Mouse (Mus musculus) embryonic stem cell, embryonic (primary cell): ENCODE results near the gene Ksr1.

Experiments
- CTCF ChIA-PET, 4 experiments: fragments of 300-600 bp in 2 of 4; fragments of 350-600 bp in 2 of 4; sonication (Branson Sonifier 250); formaldehyde crosslinking; loops; one replicate each; lab custom pipeline; 2022; ENCODE audit warnings: inconsistent platforms in 2 of 4; lab: Charles Lee
- POLR2A ChIA-PET, 4 experiments: fragments of 300-600 bp in 2 of 4; fragments of 350-600 bp in 2 of 4; sonication (Branson Sonifier 250); formaldehyde crosslinking; loops; one replicate each; lab custom pipeline; 2022; ENCODE audit warnings: antibody characterized with exemption in 4 of 4, inconsistent platforms in 1 of 4; lab: Charles Lee

Gene Ksr1

GRCm38 (mm10) chr11:79138621-79139020 is 7.6 kb downstream of the Ksr1 start:
- CTCF ChIA-PET: interaction anchor here in 2 of 4 experiments (1.0 to 2.3 kb wide), 2 partner anchors 17 to 158 kb away, joined by 3 to 6 read pairs; no protein-coding TSS in a partner anchor
- POLR2A ChIA-PET: interaction anchor here in 3 of 4 experiments (0.6 to 7.7 kb wide), 11 partner anchors 9 to 100 kb away, joined by 3 to 53 read pairs (median 5); no protein-coding TSS in a partner anchor

DNA sequence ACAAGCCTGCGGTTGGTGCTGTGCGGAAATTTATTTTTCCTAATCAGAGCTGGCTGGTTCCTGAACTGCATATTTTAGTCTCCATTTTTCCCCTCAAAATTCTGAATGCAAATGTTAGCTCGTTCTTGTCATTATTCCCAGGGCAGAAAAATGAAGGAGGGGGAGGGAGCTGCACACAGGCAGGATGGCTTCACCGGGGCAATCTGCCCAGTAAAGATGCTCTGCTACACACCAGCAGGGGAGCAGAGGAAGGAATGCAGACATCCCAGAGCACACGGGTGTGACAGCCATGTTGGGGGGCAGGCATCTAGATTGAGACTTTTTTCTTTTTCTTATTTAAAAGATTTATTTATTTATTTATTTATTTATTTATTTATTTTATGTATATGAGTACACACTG is 9.0 kb downstream of the Ksr1 start:
- CTCF ChIA-PET: interaction anchor here in 2 of 4 experiments (0.6 to 0.7 kb wide), 3 partner anchors 108 to 232 kb away, joined by 3 to 4 read pairs (median 3); no protein-coding TSS in a partner anchor
- POLR2A ChIA-PET: interaction anchor here in 3 of 4 experiments (0.5 to 3.0 kb wide), 7 partner anchors 15 to 202 kb away, joined by 3 to 10 read pairs (median 4); partner anchors contain the start of gene Nf1 (in 1 of the 3)

GRCm38 (mm10) chr11:79135685-79136360 is 10.4 kb downstream of the Ksr1 start:
- CTCF ChIA-PET: interaction anchor here in 3 of 4 experiments (0.6 to 0.8 kb wide), 9 partner anchors 14 to 1029 kb away, joined by 3 to 8 read pairs (median 3); no protein-coding TSS in a partner anchor
- POLR2A ChIA-PET: interaction anchor here (0.6 to 3.8 kb wide), 23 partner anchors 8 to 853 kb away, joined by 3 to 33 read pairs (median 4); partner anchors contain the start of gene Ksr1 (in 3 of the 4)

- ChIA-PET CTCF (interaction anchor here in 3 of 4 experiments (0.6 to 1.2 kb wide), 14 partner anchors 15 to 1028 kb away, joined by 3 to 8 read pairs (median 3); no protein-coding TSS in a partner anchor), POLR2A (interaction anchor here (0.5 to 3.8 kb wide), 27 partner anchors 9 to 950 kb away, joined by 3 to 33 read pairs (median 4); partner anchors contain the start of gene Ksr1 (in 3 of the 4))
Observed at GRCm38 (mm10) chr11:79135105-79135503, 11.1 kb downstream of the Ksr1 start.

GRCm38 (mm10) chr11:79134416-79135104 is 11.6 kb downstream of the Ksr1 start:
- CTCF ChIA-PET: interaction anchor here in 3 of 4 experiments (0.5 to 1.2 kb wide), 10 partner anchors 18 to 307 kb away, joined by 3 to 8 read pairs (median 3); no protein-coding TSS in a partner anchor
- POLR2A ChIA-PET: interaction anchor here in 3 of 4 experiments (0.5 to 3.8 kb wide), 29 partner anchors 9 to 950 kb away, joined by 3 to 33 read pairs (median 4); partner anchors contain the start of genes Ksr1 (in 3 of the 3) and Nf1 (in 1 of the 3)

DNA sequence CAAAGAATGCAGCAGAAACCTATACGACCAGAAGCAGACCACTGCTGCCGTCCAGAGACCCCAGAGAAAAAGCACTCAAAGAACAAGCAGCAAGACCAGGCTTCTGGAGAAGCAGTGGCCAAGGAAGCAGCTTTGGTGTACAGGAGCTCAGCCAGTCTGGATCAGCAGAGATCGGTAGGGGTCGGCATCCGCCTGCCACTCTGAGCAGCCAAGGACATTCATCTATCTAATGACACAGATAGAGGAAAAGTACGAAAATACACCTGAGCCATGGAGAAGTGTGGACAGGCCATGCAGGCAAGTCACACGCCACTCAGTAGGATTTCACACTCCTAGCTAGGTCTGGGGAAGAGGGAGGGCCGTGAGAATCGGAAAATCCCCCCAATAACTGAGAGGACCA is 12.2 kb downstream of the Ksr1 start:
- ChIA-PET CTCF (interaction anchor here in 1 of 4 experiments (0.5 to 1.2 kb wide), 2 partner anchors 84 to 85 kb away, joined by 3 read pairs; no protein-coding TSS in a partner anchor), POLR2A (interaction anchor here in 3 of 4 experiments (0.8 to 3.8 kb wide), 15 partner anchors 9 to 615 kb away, joined by 3 to 33 read pairs (median 4); partner anchors contain the start of genes Ksr1 (in 2 of the 3) and Nf1 (in 1 of the 3))

DNA sequence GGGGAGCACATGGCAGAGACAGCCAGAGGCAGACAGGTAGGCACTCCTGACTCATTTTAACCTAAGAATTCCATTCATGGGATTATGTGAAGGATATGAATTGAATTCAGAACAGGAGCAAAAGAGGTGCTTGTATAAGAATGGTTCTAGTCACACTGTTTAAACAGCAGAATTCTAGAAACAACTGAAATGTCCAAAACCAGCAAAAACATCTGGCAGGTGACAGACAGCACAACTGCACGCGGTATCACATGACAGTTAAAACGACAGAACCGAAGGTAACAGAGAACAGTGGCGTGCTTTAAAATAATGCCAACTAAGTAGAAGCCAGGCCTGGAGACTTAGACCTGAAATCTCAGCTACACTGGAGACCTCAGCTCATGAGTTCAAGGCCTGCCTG is 13.2 kb downstream of the Ksr1 start:
- ChIA-PET CTCF (no interaction called here), POLR2A (interaction anchor here in 2 of 4 experiments (1.2 to 3.8 kb wide), 4 partner anchors 11 to 206 kb away, joined by 3 to 33 read pairs (median 12); partner anchors contain the start of genes Ksr1 (in 2 of the 2) and Nf1 (in 1 of the 2))

DNA sequence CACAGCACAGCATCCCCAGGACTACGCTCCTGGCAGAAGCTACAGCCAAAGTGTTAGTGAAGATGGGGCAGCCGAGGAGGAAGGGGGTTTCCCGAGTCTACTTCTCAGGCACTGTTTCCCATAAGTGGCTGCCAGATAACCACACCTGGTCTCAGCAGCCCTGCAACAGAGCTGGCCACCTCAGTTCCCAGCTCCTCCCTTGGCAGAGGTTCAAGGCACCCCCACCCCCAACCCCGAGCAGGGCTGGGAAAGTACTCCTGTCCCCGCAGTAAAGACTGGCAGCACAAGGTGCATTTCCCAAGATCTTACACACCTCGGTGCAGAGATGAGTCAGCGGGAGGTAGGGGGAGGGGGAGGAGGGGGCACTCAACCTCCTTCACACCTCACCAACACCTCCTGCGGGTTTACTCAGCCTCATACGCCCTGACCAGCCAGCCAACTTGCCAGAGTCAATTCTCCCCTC is 14.2 kb downstream of the Ksr1 start:
- ChIA-PET CTCF (interaction anchor here in 1 of 4 experiments (0.5 to 0.6 kb wide), 3 partner anchors 212 to 1029 kb away, joined by 4 to 8 read pairs (median 5); no protein-coding TSS in a partner anchor), POLR2A (interaction anchor here in 3 of 4 experiments (0.6 to 6.4 kb wide), 8 partner anchors 10 to 830 kb away, joined by 3 to 53 read pairs (median 4); partner anchors contain the start of genes Ksr1 (in 1 of the 3) and Utp6 (in 1 of the 3))

GRCm38 (mm10) chr11:79129388-79130356 is 16.5 kb downstream of the Ksr1 start:
- POLR2A ChIA-PET: interaction anchor here in 3 of 4 experiments (0.6 to 6.4 kb wide), 29 partner anchors 9 to 647 kb away, joined by 3 to 53 read pairs (median 5); partner anchors contain the start of genes Ksr1 (in 2 of the 3) and Nf1 (in 1 of the 3)
- CTCF ChIA-PET: interaction anchor here in 3 of 4 experiments (0.6 to 1.6 kb wide), 7 partner anchors 10 to 192 kb away, joined by 3 to 6 read pairs (median 4); partner anchors contain the start of gene Gm9964 (in 1 of the 3)

- ChIA-PET POLR2A (interaction anchor here in 2 of 4 experiments (0.6 to 6.4 kb wide), 15 partner anchors 8 to 271 kb away, joined by 3 to 53 read pairs (median 5); partner anchors contain the start of gene Ksr1 (in 1 of the 2)), CTCF (interaction anchor here in 1 of 4 experiments (0.7 kb wide), 1 partner anchor 546 kb away, joined by 4 read pairs; no protein-coding TSS in a partner anchor)
Observed at GRCm38 (mm10) chr11:79128233-79128632, 18.0 kb downstream of the Ksr1 start.

DNA sequence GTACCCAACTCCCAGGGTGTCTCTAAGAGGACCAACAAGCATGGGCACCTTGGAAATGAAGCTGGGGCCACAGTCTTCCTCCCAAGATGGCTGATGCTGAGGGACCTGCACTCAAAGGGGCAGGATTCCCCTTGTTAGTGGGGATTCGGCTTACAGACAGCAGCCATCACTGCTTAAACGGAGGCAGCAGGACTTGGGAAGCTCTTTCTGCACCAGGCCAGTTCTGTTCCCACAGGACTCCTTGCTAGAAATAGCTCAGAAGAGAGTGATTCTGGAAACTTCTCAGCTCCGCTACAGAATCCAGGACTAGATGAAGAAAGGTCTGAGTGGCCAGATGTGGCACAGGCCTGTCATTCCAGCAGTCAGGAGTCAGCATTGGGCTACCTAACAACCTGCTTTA is 19.2 kb downstream of the Ksr1 start:
- CTCF ChIA-PET: interaction anchor here in 1 of 4 experiments (0.6 to 1.0 kb wide), 2 partner anchors 23 to 37 kb away, joined by 3 to 5 read pairs; no protein-coding TSS in a partner anchor
- POLR2A ChIA-PET: interaction anchor here in 3 of 4 experiments (0.6 to 6.4 kb wide), 13 partner anchors 9 to 849 kb away, joined by 3 to 53 read pairs (median 3); partner anchors contain the start of gene Ksr1 (in 1 of the 3)

- POLR2A ChIA-PET: interaction anchor here in 2 of 4 experiments (0.5 to 6.4 kb wide), 3 partner anchors 16 to 80 kb away, joined by 3 to 53 read pairs (median 5); no protein-coding TSS in a partner anchor
- CTCF ChIA-PET: no interaction called here
Observed at GRCm38 (mm10) chr11:79125775-79126174, 20.4 kb downstream of the Ksr1 start.

DNA sequence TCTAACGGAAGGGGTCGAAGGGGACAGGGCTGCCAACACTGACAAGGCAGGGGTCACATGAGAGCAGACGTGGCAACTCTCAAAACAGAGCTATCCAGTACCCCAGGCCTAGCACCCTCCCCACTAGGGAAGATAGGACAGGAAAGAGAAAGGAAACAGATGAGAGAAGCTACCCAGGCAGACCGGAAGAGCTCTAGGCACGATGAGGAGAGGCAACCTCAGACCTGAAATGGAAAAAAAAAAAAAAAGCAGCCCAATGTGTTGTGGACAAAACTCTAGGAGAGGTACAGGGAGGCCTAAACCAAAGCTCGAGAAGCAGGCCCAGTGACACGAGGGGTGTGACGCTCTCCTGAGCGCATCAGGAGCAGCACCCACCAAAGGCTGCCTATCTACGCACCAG is 23.7 kb downstream of the Ksr1 start:
- CTCF ChIA-PET: interaction anchor here in 1 of 4 experiments (0.6 kb wide), 1 partner anchor 258 kb away, joined by 4 read pairs; no protein-coding TSS in a partner anchor
- POLR2A ChIA-PET: interaction anchor here in 3 of 4 experiments (0.7 to 1.5 kb wide), 5 partner anchors 18 to 697 kb away, joined by 3 to 4 read pairs (median 3); no protein-coding TSS in a partner anchor

- ChIA-PET CTCF (no interaction called here), POLR2A (interaction anchor here in 2 of 4 experiments (0.7 to 1.0 kb wide), 2 partner anchors 14 to 15 kb away, joined by 3 read pairs; no protein-coding TSS in a partner anchor)
Observed at GRCm38 (mm10) chr11:79120087-79120486, 26.1 kb downstream of the Ksr1 start.

DNA sequence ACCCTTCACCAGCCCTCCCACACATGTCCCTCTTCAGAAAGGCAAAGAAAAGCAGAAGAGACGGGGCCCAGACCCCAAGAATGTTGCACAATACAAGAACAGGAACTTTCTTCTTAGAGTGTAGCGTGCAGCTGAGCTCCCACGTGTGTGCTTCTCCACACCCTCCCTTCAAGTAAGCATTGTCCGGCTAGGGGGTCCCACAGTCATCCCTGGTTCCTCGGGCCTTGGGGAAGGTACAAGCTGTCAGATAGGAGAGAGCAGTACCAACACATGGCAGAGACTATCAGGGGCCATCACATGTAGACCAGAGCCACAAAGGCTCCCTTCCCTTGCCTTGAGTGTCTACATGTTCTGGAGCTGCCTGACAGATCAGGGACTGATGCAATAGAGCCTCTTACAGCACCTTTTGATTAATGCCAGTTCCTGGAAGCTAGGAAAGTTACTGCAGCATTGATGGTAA is 27.3 kb downstream of the Ksr1 start:
- ChIA-PET POLR2A (interaction anchor here in 2 of 4 experiments (0.7 to 1.5 kb wide), 12 partner anchors 9 to 89 kb away, joined by 3 to 8 read pairs (median 3); no protein-coding TSS in a partner anchor), CTCF (interaction anchor here in 3 of 4 experiments (0.6 to 1.5 kb wide), 3 partner anchors 70 to 150 kb away, joined by 3 to 4 read pairs (median 3); no protein-coding TSS in a partner anchor)
